Mouse (Mus musculus) heart, adult 8-10 months (tissue): ENCODE data around the gene Tmem205. TPM values are rescaled to one million over a fixed set of nuclear protein-coding genes. Genes with fewer than 3 reads are reported as not detected.

Source experiments
- DNase-seq: peaks from one replicate; pipeline ENCODE4 v3.0.0; 2022; ENCODE audit warnings: low spot score
- total RNA-seq, 4 experiments: library from RNA; stranded (reverse); gene quantifications; 2 replicates each; pipeline ENCODE4 v1.2.4; 2022

Gene Tmem205
- total RNA-seq, result 10 to 100 TPM; 80.1 to 91.4 (median 86.9) TPM

DNA sequence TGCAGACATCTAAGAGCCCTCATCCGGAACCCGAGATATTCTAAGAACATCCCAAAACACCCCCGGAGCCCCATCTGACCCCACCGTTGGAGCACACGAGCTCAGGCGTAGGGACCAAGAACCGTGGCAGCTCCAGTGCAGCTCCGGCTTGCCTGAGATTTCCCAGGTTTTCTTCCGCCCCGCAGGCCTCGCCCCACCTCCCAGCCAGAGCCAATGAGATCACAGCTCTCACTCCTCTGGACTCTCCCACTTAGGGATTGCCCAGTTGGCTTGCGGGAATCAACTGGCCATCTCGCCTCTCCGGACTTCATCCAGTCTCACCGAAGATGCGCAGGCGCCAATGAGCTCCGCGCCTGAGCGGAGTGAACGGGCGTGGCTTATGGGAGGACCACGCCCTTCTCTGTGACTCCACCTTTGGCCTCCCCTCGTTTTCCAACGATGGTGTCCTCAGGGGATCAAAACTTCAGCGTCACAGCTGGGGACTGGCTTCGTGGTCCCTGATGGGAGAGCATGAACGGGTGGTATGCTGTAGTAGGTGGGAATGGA is at the start of gene Tmem205, which contains the start of gene Ccdc159:
Tmem205 (minus strand) TSS at position 349 of the 546 bp plus-strand sequence.
Ccdc159 (plus strand) TSS at position 264 of the 546 bp plus-strand sequence.
- peak; percentile 96 for DNase-seq

DNA sequence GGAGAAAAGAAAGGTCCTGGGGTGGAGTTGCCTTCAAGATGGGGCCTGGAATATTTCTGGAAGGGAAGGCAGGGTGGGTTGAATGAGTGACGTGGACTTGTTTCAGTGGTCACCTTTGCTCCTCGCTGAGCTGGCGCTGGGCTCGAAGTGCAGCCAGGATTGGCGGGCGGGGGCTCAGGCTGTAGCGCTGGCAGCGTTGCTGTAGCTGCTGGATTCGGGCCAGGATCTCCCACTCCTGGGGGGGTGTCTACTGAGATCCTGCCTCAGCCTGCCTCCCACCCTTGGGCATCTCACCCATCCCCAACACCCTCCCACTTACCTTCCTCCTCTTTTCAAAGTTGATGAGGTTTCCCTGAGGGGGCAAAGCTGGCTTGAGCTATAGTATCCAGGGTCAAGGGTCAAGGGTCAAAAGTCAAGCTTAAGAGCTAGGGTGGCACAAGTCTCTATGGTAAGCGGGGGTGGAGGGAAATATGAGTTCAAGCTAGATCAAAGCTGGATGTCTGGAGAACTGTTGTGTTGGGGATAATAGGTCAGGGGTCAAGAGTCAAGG is 49.3 kb upstream of the Tmem205 start:
- no peak for DNase-seq

DNA sequence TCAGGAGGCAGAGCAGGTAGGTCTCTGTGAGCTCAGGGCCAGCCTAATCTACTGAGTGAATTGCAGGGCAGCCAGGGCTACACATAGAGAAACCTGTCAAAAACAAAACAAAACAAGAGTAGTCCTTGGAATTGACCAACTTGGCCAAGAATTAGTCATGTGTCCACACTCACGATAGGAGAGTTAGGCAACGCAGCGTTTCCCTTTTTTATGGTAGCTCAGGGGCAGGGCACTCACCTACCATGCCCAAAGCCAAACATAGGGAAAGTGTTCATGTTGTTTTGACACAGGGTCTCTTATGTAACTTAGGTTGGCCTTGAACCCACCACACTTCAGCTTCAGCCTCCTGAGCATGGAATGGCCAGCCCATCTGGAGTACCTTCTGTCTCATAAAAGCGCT is 41.9 kb upstream of the Tmem205 start:
- DNase-seq, result no peak

DNA sequence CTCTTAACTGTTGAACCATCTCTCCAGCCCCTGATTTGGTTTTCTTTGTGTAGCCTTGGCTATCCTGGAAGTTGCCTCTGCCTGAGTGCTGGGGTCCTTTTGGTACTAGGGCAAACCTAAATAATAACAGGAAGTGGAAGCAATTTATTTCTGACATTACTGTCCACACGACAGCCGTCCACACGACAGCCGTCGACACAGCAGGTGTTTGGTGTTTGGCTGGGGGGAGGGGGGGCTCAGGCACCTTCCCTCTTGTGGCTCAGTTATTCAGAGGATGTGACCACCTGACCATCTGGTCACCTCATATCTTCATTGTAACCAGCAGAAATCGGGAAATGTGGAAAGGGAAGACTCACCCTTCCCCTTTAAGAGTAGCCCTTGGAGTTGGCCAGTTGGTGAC is 41.5 kb upstream of the Tmem205 start:
- DNase-seq, result no peak

DNA sequence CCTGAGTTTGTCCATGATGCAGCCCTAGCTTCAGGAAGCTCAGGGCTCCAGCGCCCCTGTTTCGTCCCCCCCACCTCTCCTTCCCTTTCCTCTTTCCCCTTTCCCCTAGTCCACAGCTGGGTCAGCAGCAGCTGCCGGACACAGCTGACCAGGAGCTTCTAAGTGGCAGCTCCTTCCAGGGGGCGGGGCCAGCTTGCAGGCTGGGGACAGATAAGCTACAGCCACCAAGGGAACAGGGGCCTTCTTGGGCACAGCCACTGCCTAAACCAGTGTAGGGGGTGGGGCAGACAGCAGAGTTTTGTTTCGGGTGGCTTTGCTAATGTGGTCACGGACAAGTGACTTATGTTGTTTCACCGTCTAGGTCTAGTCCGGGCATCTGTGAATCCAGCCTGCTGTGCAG is 36.1 kb upstream of the Tmem205 start, which contains the start of gene Epor:
Epor (minus strand) TSS at position 90 of the 400 bp plus-strand sequence.
- DNase-seq, result peak; percentile 65

DNA sequence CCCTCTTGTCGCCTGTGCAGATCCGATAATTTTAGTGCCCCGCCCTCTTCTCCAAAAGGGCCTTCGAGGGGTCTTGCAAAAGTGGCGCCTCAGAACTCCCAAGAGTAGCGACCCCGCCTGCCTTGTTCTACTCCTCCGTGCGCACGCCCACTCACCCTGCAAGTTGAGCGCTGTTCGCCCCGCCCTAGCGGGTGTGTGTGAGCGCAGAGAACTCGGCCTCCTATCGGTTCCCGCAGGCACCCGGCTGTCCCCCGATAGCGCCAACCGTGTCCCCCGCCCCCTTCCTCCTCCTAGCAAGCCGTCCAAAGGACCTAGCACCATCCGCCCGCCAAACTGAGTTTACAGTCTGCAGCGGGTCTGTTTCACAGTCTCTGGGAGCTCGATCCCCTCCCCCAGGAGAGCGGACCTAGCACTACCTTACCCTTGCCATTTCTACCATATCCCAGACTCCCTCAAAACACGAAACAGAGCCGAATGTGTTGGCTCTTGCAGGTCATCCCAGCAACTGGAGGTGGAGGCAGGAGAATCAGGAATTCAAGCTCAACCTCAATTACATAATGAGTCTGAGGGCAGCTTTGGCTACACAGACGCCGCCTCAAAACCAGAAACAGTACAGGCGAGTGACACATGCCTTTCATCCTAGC is 35.2 kb upstream of the Tmem205 start:
- peak; percentile 58 for DNase-seq

DNA sequence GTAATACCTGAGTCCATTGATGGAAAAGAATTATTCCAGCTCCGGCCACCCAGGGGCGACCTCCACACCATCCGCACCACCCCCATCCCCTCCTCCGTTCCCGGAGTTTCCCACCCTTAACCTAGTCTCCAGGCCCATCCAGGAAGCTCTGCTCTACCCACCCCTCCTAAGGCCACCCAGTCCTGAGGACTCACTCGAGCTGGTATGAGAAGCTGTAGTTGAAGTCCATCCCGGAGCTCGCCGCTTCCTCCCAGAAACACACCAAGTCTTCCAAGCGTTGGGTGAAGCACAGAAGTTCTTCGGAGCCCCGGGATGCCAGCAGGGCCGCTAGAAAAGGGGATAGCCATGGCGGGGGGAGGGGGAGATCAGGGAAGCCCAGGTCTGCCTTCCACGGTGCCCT is 34.7 kb upstream of the Tmem205 start:
- DNase-seq, result no peak

DNA sequence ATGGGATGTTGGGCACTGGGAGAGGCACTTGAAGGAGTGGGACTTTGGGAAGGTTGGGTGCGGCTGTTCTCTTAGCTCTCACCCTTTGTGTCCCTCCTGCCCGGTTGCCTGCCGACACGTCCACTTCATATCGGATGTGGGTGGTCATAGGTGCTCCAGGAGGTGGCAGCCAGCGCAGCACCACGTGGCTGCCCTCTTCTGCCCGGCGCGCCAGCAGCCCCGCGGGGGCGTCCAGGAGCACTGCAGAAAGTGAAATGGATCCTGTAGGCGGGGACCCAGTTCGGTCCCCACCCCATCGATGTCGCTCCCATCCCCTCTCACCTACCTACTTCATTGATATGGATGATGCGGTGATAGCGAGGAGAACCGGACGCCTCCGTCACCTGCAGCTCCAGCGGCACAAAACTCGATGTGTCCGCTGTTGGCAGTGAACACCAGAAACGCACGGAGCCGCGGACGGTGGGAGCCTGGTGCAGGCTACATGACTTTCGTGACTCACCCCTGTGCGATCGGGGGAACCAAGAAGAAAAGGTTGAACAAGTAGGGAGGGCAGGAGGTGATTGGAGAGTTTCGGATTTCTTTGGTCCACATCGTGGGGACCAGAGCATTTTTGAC is 34.1 kb upstream of the Tmem205 start:
- no peak for DNase-seq

DNA sequence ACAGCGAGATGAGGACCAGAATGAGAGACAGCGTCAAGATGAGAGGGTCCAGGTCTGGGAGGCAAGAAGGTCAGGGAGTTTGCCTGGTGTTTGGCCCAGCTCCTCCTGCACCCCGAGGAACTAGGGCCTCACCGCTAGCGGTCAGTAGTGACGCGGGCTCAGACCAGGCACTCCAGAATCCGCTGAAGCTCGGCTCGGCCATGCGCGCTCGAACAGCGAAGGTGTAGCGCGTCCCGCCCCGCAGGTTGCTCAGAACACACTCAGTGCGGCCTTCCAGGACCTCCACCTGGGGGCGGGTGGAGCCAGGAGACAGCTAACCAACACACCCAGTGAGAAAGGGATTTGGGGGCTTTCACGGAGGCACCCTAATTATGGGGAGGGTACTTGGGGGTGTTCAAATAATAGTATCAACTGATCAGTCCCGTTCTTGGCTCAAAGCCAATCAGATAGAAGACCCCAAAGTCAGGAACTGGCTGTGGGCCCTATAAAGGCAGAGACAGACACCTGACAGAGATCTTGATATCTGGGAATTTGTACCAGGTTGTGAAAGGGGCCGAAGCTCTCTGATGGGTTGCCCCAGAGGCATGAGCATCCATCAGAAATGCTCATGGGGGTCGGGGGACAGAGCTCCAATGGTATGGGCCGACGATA is 33.3 kb upstream of the Tmem205 start:
- DNase-seq, result no peak

DNA sequence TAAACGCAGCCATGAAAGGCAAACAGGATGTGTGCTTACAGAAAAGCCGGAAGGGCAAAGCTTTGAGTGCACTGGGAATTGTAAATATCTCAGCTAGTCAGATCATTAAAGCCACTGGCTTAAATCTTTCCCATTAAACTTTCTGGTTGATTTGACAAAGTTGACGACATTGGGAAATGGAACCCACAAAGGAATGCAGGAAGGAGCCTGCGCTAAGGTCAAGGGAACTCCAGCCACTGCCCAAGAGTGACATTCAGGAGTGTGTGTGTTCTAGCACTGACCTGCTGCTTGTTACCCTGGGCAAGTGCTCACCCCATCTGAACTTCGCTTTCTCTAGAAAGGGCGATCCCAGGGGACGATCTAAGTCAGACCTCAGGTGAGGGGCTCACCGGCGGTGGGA is 32.8 kb upstream of the Tmem205 start:
- no peak for DNase-seq

DNA sequence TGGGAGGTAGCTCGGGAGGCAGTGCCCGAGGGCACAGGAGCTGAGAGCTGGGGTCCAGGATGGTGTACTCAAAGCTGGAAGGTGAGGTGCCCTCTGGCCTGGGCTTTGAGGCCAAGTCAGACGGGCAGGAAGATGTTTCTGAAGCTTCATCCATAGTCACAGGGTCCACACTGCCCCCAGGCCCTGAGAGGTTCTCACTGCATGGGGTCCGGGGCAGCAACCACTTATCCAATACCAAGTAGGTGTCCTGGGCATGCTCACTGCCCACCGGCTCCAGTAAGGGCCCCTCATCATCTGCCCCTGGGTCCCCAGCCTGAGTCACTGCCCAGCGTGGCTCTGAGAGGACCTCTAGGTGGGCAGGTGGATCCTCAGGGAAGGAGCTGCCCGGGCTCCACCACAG is 31.9 kb upstream of the Tmem205 start:
- DNase-seq, result no peak

DNA sequence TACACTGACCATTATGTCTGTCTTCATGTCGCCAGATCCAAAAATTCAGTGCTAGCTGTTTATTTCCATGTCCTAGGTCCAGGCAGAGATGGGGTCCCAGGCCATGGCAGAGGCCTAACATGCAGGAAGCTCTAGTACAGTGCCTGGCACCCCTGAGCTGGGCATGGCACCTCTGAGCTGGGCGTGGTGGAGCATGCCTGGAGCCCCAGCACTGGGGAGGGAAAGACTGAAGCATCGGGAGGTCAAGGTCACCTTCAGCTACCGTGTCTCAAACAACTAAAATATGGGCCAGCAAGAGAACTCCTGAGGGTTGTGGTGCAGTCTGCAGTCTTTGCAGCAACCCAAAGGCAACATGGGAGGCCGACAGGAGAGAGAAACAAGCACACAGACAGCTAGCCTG is 31.0 kb upstream of the Tmem205 start:
- DNase-seq, result no peak

DNA sequence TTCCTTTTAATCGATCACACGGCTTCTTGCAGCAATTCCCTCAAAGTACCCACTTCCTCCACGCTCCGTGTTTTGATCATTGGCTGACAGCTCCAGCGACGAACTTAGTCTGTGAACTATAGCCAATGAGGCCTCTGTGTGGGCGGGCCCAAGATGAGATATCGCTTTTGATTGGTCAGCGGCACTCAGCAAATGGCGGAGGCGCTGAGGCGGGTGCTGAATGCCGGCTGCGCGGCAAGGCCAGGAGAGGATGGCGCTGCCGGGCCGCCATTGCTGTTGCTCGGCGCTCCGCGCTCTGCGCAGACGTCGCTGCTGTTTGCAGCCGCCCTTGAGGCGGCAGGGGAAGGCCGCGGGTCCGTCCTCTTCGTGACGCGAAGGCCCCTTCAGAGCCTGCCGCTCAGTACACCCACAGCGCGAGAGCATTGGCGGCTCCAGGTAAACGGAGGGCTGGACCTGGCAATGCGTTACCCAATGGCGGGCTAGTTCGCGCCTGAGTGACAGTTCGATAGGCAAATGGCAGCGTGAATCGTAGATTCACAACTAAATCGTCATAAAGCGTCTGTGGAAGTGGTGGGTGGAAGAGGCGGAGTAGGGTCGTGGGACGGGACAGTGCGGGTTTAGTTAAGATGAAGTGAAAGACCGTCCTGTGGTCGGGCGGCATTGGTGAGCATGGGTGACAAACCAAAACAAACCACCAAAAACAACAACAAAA is 28.4 kb upstream of the Tmem205 start, which contains the start of gene Swsap1:
Swsap1 (plus strand) TSS at position 186 of the 712 bp plus-strand sequence.
- DNase-seq, result peak; percentile 100

DNA sequence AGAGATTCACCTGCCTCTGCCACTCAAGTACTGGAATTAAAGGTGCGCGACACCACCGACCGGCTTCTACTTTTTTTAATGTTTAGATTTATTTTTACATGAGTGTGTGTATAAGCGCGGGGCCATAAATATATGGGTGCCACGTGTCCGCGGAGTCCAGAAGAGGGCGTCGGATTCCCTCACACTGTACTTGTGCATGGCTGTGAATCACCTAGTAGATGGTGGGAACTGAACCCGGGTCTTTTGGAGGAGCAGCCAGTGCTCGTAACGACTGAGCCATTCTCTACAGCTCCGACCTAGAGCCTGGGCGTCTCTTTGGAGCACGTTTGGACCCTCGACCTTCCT is 27.8 kb upstream of the Tmem205 start:
- no peak for DNase-seq

DNA sequence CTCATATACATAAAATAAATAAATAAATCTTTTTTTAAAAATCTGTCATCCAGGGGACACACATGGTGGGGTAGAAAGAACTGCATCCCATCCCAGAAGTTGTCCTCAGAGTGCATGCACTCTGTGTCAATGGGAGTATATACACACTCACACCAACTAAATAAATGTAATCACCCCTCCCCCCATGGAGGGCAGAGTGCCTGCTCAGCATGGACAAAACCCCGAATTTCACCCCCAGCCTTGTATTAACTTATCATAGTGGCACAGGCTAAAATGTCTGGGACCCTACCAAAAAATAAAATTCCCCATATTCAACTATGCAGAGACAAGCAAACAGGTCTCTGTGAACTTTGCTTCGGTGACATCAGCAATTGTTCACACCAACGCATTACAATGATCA is 27.3 kb upstream of the Tmem205 start:
- no peak for DNase-seq

DNA sequence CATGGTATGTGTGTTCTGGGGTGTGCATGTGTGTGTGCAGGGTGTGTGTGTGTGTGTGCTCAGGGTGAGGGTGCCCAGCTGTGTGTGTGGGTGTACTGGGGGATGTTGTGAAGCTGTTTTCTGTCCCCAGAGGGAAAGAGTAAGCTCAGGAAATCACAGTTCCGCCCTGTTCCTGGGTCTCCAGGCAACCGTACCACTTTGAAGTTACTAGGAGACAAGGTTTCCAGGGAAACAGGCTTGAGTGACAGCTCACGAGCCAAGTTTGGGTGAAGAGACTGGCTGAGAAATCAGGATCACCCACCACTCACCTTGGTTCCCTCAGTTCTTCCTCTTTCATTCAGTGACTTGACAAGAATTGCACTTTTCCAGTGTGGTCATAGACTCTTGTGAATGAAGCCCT is 26.2 kb upstream of the Tmem205 start:
- DNase-seq, result no peak

DNA sequence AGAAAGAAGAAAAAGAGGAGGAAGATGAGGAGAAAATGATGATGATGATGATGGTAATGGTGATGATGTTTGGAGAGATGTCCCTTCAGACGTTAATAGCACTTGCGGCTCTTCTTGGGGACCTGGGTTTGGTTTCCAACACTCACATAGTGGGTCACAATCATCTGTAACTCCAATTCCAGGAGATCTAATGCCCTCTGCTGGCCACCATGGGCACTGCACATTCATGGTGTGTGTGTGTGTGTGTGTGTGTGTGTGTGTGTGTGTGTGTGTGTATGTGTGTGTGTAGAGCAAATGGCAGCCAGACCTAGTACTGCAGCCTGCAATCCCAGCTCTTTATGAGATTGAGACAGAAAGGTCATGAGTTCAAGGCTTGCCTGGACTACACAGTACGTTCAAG is 24.6 kb upstream of the Tmem205 start:
- DNase-seq, result no peak

DNA sequence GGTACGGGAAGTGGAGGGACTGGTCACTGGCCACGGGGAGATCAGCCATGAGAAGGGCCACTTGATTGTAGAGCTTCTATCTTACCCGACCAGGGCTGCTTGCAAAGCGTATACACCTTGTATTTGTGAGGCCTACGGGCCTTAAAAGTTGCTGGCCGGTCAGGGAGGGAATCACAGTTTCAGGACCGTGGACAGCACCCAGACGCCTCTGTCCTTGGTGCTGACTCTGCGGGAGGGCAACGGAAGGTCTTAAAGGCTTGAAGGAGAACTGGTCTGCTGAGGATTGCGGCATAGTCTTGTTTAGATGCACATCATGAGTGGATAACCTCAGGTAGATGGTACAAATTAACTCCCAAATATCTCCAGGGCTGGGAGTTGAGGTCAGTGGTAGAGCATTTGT is 23.0 kb upstream of the Tmem205 start:
- peak; percentile 67 for DNase-seq

DNA sequence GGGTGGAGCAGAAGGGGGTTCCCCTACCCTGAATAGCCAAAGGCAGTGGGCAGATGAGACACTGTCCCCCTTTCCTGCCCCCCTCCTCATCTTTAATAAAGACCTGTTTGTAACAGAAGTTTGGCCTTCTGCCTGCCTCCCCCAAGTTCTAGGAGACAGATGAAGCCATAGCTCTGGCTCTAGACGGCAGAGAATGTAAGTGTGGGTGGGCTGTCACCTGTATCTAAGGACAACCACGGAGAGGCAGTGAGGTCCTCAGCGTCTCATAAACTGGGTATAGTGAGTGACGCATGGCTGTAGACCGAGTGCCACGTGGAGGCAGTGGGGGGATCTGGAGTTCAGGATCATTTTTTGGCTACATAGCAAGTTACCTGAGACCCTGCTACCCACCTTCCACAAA is 21.4 kb upstream of the Tmem205 start:
- no peak for DNase-seq

DNA sequence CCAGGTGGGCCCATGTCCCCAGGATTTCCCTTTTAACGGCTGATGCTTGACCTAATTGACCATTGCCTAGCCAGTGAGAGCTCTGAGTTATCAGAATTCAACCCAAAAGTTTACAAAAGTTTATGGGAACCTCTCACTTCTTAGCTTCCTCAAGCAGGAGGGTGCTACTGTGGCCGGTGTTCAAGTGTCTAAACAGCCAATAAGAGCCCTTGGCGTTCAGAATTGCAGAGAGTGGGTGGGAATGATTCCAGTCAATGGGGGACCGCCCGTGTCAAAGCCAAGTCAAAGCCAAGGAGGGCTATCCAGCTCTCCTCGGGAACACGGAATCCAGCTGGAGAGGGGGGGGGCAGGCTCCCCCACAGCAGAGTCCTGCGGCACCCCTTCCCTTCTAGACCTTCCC is 20.8 kb upstream of the Tmem205 start:
- no peak for DNase-seq

DNA sequence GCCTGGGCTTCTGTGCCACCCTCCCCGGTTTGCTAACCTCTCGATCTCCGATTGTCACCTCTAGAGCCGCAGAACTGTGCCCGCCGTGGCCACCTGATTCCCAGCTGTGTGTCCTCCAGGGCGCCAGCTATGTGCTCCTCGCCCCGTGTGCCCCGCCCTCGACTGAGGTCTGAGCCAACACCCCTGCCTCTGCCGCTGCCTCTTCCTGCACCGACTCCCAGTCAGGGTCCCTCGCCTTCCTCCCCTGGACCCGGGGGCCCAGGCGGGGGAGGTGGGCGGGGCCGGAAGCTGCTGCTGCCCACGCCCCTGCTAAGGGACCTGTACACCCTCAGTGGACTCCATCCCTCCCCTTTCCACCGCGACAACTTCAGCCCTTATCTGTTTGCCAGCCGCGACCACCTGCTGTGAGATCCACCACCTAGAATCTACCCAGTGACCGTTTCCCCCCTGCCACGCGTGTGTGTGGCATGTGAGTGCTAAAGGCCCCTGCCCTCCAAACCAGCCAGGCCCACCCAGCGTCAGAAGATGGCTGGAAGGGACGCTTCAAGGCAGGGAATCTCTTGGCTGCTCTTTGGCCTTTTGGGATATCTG is 20.3 kb upstream of the Tmem205 start:
- DNase-seq, result no peak
